Mouse (Mus musculus): Measurements from ENCODE around the gene Npr1. TPM values are rescaled to one million over a fixed set of nuclear protein-coding genes. Genes with fewer than 3 reads are reported as not detected.
A peak's percentile ranks its signal among the peaks of the same experiment; 100 is the strongest.

Gene Npr1
- total RNA-seq, 2 experiments from 2014 or later: 120 to 121 TPM

DNA sequence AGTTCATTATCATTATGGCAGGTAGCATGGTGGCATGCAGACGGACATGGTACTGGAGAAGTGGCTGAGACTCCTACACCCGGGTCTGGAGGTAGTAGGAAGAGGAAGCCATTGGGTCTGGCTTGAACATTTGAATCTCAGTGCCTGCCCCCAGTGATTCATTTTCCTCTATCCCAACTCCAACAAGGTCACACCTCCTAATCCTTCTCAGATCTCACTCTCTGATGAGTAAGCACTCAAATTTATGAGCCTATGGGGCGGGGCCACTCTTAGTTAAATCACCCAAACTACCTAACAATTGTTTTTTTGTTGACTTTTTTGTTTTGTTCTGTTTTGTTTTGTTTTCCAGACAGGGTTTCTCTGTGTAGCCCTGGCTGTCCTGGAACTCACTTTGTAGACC is 21.7 kb downstream of the Npr1 start:
- DNase-seq (ENCODE audit: low spot score in 2 of 2): no peak

DNA sequence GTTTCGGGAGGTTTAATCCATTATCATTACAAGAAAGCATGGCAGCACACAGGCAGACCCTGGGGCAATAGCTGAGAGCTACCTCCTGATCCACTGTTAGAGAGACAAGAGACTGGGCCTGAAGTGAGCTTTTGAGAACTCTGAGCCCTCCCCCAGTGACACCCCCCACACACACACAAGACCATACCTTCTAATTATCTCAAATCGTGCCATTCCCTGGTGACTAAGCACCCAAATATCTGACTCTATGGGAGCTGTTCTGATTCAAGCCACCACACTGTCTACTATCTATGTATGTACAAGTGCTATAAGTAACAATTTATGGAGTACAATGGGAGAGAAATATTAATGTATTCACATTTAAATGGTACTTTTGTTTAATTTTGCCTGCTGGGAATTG is 24.9 kb downstream of the Npr1 start:
- DNase-seq (ENCODE audit: low spot score in 2 of 2): no peak

DNA sequence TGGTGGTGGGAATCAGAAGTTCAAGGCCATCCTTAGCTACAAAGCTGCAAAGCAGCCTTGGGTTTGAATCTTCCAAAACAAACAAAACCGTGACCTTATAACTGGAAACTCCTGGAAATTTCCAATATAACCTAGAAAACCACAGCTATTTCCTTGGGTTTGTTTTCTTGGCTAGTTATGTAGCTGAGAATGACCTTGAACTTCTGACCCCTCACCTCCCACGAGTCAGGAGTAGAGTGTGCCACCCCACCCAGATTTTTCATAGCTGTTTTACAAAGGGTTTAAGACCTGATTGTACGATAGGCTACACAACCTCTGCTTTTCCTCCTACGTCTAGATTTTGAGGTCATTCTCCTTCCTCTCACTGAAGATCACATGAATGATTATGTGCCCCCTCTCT is 28.5 kb downstream of the Npr1 start:
- DNase-seq (ENCODE audit: low spot score in 2 of 2): no peak

DNA sequence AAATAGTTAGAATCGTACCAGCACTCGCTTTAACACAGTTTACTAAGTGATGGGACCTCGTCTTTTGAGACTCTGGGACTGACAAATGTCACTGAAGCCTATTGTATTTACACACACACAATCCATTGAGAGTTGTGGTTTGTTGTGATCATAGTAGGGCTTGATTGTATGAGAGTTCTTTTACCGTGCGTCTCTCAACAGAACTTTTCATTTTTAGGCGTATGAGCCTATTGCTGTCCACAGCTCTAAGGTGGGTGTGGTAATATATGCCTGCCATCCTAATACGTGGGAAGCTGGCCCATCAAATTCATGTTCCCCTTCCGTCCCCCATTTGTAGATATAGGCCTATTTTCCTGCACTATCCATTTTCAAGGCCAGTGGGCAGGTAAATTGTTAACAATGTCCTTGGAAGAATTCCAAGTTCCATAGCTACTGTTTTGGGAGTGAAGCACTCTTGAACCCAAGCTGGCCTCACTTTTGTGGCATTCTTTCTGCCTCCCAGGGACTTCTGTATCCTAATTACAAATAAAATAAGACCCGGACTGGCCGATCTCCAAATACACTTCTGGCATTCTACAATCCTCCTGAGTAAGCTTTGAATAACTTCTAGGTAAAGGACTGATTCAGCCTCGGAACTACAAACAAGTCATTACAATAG is 31.5 kb downstream of the Npr1 start:
- no peak for DNase-seq (ENCODE audit: low spot score in 2 of 2)

DNA sequence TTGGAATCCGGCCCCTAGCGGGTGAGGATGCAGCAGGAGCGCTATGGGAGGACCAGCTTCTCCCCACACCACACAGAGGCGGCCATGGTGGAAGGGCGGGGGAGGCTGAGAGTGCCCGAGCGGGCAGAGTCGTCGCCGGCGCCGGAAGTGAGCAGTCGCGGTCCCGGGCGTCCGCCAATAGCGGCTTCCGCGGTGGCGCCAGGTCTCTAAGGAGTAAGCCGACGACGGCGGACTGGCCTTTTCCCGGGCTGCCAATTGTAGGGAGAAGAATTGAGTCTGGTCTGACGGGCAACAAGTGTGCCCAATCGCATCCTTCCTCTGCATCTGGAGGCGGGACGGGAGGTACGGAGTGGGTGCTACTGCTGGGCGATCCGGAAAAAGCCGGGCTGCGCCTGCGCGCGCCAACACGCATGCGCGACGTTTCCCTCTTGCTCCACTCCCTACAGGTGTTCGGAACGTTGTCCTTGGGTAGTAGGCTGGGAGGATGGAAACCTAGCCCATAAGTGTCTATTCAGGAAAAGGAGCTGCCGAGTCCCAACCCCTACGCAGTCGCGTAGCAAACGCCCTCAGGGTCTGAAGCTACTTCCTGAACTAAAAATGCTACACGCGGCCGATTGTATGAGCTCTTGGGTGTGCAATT is 32.2 kb downstream of the Npr1 start, which contains the start of gene Ints3:
Ints3 (minus strand) TSS at position 242 of the 640 bp plus-strand sequence.
- peak; percentile 93 to 97 for DNase-seq (ENCODE audit: low spot score in 2 of 2)

DNA sequence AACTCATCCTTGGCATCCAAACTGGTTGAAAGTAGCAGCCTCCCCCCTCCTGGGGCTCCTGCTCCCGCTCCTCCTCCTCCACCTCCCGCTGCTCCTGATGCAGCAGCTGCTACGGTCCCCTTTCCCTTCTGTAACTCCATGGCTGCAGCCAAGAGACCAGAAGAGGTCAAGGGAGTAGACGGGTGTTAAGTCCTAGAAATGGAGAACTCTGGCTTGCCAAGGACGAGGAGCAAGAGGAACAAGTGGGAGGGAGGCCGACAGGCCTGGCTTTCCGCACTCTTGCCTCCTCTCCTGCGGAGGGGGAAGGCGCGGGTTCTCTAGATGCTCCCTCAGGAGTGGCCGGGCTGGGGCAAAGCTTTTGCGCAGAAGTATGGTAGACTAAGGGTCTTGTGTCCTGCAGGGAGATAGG is 32.9 kb downstream of the Npr1 start:
- peak; percentile 16 to 41 for DNase-seq (ENCODE audit: low spot score in 2 of 2)

DNA sequence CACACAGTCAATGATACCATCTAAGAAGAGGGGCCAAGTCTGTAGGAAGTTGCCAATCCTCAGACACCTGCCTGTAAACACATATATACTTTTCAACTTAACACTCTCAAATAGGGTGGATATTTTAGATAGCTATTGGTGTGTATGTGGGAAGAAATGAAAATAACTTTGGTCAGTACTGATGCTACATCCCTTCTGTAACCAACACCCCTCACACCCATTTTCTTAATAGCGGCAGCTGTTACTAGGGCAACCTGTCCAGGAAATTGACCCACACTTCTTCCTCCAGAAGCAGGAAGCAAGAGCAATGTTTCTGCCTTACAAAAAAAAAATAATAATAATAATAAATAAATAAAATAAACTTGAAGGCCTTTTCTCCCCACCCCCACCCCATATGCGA is 33.3 kb downstream of the Npr1 start:
- DNase-seq (ENCODE audit: low spot score in 2 of 2): no peak

DNA sequence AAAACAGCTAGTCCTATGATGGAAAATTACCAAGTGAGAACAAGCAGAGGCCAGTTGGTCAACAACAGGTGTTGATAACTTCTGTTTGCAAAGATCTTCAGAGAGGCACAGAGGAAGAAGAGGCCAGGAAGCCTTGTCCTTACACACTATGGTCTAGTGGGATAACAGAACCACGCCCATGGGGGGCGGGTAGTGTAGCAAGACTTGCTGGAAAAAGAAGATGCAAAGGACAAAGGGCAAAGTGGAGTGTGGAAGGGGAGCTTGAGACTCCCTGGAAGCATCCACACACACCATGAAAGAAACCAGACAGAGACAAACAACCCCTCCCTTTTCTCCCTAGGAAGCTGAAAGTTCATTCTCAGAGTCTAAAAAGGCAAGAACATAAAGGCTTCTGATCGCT is 36.1 kb downstream of the Npr1 start:
- DNase-seq (ENCODE audit: low spot score in 2 of 2): no peak

DNA sequence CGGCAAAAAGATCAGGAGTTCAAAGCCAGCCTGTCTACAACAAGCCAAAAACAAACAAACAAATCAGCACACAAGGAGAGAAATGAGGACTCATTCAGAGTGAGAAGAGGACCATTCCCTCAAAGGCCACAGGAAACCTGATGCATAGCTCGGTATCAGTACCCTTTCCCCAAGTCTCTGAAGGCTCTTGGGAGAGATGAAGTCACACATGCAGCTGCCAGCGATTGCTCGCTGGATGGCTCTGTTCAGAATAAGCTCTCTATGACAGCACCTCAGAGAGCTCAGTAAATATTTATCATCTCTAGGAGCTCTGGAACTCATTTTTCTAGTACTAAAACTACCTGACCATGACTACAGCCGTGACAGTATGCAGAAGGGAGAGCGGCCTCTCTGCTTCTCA is 37.5 kb downstream of the Npr1 start:
- DNase-seq (ENCODE audit: low spot score in 2 of 2): no peak

DNA sequence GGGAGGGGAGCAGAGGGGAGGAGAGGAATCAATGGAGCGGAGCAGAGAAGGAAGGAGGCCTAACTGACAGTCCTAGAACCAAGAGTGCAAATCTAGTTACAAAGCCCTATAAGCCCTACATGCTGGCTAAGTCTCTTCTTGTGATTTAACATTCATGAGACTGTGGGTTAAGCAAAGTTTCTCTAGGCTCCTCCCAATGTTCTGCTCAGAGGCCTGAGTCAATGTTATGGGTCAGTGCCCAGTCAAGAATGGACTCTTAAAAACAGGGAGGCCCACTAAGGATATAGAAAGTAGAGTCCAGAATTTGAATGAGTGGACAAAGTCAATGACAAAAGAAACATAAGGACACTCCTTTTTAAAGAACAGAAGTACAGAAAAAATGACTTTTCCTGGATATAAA is 38.1 kb downstream of the Npr1 start:
- no peak for DNase-seq (ENCODE audit: low spot score in 2 of 2)

DNA sequence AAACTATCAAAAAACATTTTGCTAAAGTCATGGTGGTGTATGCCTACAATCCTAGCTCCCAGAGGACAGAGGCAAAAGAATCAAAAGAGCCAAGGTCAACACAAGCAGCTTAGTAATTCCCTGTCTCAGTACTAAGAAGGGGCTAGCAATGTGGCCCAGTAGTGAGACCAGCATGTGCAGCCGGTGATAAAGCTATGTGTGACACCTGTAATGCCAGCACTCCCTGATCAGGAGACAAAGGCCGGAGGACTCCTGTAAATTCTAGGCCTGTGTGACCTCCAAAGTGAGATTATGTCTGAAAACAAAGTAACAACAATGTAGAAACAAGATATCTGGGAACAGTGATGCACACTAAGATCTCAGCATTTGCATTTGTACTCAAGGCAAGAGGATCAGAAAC is 40.2 kb downstream of the Npr1 start:
- no peak for DNase-seq (ENCODE audit: low spot score in 2 of 2)

DNA sequence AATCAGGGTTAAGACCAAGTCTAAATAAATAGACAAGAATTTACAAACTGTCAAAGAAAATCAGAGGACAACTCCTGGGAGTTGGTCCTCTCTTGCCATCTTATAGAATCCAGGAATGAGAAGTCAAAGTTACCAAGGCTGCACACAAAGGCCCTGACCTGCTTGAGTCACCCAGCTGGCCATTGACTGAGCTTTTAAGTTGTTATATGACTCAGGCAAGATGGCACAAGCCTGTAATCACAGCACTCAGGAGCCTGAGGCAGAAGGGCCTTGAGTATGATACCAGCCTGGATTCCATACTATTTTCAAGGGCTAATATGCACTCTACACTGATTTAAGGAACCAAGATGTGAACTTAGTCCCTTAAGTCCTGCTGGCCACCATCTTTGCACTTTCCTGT is 42.1 kb downstream of the Npr1 start:
- no peak for DNase-seq (ENCODE audit: low spot score in 2 of 2)

DNA sequence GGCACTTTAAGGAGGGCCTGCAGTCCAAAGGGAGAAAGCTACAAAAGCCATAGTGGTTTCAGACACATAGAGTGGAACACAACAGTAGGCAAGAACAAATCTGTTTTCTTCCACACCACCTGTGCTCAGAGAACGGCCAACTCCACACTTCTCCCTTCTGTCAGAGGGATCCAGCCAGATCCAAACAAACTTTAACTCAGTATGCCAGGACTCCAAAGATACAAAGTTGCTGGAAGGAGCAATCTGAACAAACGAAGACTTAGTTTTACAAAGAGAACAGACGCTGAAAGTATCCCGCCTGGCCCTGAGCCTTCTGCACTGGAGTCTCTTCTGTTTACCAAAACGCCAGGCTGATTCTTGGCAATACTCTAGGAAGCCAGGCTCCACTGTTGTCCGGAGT is 45.0 kb downstream of the Npr1 start:
- DNase-seq (ENCODE audit: low spot score in 2 of 2): no peak

DNA sequence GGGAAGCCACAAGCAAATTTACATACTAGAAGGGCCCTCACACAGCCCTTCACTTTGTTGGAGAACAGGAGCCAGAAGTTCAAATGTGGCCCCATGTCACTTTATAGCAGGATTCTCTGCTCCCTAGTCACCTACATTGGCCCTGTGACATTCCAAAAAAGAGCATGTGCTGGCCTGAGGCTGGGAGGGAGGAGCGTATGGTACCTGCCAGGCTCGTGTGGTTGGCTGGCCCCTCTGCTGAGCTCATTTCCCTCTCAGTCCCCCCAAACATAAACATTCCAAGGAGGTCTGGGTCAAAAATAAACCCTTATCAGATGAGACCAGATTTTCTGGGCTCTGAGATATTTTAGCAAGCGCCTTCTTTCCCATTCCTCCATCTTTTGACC is 52.7 kb downstream of the Npr1 start:
- no peak for DNase-seq (ENCODE audit: low spot score in 2 of 2)

DNA sequence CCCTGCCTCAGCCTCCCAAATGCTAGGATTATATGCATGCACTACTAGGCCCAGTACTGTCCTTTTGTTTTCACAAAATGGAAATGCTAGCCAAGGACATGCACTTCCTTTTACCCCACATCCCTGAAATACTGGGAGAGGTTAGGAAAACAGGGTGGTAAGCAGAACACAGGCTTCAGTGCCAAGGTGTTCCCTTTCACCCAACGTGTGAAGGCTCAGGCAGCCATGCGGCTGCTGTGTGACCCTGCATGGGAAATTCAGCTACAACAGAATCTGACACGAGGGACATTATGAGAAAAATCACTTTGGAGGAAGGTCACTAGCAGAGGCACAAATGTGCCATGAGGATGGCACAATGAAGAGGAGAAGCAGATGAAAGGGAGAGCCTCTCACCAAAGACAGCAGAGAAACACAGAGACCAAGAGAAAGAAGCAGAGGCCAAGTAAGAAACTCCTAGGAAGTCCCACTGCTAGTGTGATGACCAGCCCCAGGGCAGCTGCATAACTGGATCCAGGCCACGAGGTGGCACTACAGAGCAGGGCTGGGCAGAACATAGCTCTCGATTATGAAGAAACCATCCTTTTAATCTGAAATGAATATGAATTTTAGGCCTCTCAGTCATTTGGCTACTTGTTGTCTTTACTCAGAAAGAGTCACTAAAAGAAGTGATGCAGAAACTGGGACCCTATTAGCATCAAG is 53.2 kb downstream of the Npr1 start:
- DNase-seq (ENCODE audit: low spot score in 2 of 2): peak; percentile 55 to 67

DNA sequence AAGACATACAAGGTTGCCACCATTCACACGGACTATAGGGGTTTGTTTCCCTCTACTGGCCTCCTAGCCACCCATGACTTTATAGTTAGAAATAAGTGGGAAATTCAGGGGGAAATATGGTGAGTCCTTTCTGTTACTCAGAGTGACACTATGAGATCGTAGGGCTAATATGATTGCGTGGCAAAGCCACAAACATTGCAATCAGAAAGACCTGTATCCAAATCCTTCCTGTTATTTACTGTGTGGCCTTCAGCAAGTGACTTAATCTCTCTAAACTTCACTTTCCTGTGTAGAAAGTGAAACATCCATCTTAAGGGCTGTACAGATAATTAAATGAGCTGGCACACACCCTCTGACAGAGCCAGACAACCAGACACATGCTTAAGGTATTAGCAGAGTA is 56.9 kb downstream of the Npr1 start:
- no peak for DNase-seq (ENCODE audit: low spot score in 2 of 2)

DNA sequence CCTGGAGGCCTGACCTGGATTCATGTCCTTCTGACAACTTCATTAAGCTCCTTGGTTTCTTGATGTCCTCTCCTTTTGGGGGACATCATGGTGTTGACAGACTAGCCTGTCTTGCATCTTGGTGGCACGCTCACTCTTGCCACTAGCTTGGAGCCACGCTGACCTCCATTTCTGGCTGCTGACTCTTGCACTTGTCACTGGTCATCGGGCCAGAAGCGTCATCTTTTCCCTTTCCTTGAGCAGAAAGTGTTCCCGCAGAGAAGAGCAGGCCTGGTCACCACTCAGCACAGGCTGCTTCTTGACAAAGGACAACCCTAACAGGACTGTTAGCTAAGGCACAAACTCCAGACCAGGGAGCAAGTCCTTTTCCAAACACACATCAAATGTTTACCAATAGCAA is 59.3 kb downstream of the Npr1 start:
- no peak for DNase-seq (ENCODE audit: low spot score in 2 of 2)

DNA sequence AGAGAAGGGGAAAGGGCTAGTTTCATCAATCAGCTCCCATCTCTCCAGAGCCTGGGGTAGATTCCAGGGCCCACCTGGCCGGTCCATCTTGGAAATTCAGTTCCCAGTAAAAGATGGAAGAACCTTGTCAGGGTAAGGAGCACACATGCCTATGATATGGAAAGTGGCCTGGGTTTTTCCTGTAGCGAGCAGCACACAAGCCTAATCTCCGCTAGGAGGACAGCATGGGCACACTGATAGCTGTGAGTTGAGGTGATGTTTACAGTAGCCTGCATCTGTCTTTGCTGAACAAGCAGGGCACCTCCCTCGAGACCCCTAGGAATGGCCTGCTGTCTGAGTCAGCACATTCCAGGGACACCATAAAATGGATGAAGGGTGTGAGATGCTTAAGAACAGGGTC is 61.1 kb downstream of the Npr1 start:
- no peak for DNase-seq (ENCODE audit: low spot score in 2 of 2)

DNA sequence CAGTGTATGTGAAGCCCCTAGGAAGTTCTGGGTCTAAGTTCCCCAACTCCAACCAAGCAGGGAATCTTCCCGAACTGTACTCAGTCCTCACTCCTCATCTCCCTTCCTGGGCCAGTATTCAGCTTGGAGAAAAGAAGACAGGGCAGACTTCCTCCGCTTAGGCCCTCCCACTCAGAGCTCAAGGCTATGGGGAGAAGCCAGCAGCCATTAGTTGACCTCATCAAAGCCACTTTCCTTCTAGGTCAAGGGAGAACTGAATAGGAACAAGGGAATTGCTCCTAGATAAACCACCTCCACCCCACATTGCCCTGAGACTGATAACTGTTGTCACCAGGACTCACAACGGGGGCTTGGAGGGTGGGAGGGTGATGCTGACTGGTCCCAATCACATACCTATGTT is 61.5 kb downstream of the Npr1 start:
- no peak for DNase-seq (ENCODE audit: low spot score in 2 of 2)

DNA sequence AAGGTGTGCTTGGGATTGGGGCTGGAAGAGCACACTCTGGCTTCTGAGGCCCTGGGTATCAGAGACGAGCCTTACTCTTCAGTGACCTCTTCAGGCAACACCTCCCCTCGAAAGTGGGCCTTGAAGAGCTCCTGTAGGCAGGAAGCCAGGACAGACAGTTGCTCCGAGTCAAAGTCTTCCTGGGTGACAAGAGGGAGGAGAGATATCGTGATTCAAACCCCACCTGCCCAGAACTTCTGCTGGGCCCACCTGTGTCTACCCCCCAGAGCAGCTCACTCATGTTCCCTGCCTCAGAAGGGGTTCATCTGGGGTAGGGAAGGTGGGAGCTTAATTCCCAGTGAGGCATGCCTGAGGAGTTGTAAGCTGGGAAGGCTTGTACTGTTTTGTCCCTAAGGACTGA is 64.7 kb downstream of the Npr1 start:
- DNase-seq (ENCODE audit: low spot score in 2 of 2): no peak

All from adrenal gland, postnatal 4 days (tissue).